Mouse (Mus musculus): ENCODE results near the gene Fibcd1. TPM values are rescaled to one million over a fixed set of nuclear protein-coding genes. Genes with fewer than 3 reads are reported as not detected.

The Fibcd1 gene
- 1.1 TPM for polyA plus RNA-seq (2012; fragmentation: generic; extraction: Trizol)
- long read RNA-seq, experiment 1, result 0 reads
- long read RNA-seq, experiment 2, partial matches to known transcripts, result 6 of 59 reads
- long read RNA-seq, experiment 2, other reads (novel, unspliced or antisense), result 53 of 59 reads

- Histone ChIP-seq H3K36me3 (ENCODE audit: control insufficient read depth, insufficient read depth) (no peaks in the 10 kb centered on the region), H3K79me2 (ENCODE audit: control insufficient read depth, insufficient read depth) (no peaks in the 10 kb centered on the region), H3ac (ENCODE audit: control insufficient read depth, insufficient read length, low read depth) (peak within 1 kb of the TSS; percentile 51), H3K27me3 (ENCODE audit: control insufficient read depth, insufficient read depth, insufficient read length) (peaks cover 47% of the 10 kb centered on the region), H3K4me3 (ENCODE audit: insufficient read depth, poor library complexity, severe bottlenecking) (no peak within 1 kb of the TSS), H3K79me3 (ENCODE audit: low read depth) (no peaks in the 10 kb centered on the region)
- TF ChIP-seq MYOD1 (IDR thresholded peaks at IDR 0.05; ENCODE audit: control insufficient read depth, insufficient read length, low read depth) (no peak), USF1 (IDR thresholded peaks at IDR 0.05; ENCODE audit: low read depth) (no peak), CEBPB (IDR thresholded peaks at IDR 0.05; ENCODE audit: low read depth) (no peak)
Observed at GRCm38 (mm10) chr2:31845896-31846691, at the start of gene Fibcd1. Fibcd1 (minus strand) TSS chr2:31846005.

GRCm38 (mm10) chr2:31894221-31894870, 48.5 kb upstream of the Fibcd1 start:
- no peak for TF ChIP-seq MYOD1 (IDR thresholded peaks at IDR 0.05; ENCODE audit: control insufficient read depth, insufficient read length, low read depth)
- no peak for TF ChIP-seq CTCF (IDR thresholded peaks at IDR 0.05; ENCODE audit: control insufficient read depth, insufficient read depth, insufficient read length)
- TF ChIP-seq CEBPB (IDR thresholded peaks at IDR 0.05; ENCODE audit: low read depth), result no peak
- TF ChIP-seq MAX (IDR thresholded peaks at IDR 0.05), result no peak
- no peak for TF ChIP-seq FOSL1 (IDR thresholded peaks at IDR 0.05; ENCODE audit: insufficient read depth, low read length, poor library complexity, severe bottlenecking)
- TF ChIP-seq USF1 (IDR thresholded peaks at IDR 0.05; ENCODE audit: low read depth), result no peak
- Histone ChIP-seq H3K4me3 (ENCODE audit: insufficient read depth, poor library complexity, severe bottlenecking) (no peak overlapping the region), H3K27me3 (ENCODE audit: control insufficient read depth, insufficient read depth, insufficient read length) (peaks cover 15% of the 10 kb centered on the region), H3K79me3 (ENCODE audit: low read depth) (no peaks in the 10 kb centered on the region), H3K36me3 (ENCODE audit: control insufficient read depth, insufficient read depth) (no peaks in the 10 kb centered on the region), H3ac (ENCODE audit: control insufficient read depth, insufficient read length, low read depth) (no peak overlapping the region), H3K79me2 (ENCODE audit: control insufficient read depth, insufficient read depth) (no peaks in the 10 kb centered on the region)

- Histone ChIP-seq H3K79me3 (ENCODE audit: low read depth) (no peaks in the 10 kb centered on the region), H3K4me3 (ENCODE audit: insufficient read depth, poor library complexity, severe bottlenecking) (no peak overlapping the region), H3ac (ENCODE audit: control insufficient read depth, insufficient read length, low read depth) (no peak overlapping the region), H3K27me3 (ENCODE audit: control insufficient read depth, insufficient read depth, insufficient read length) (peaks cover 27% of the 10 kb centered on the region), H3K36me3 (ENCODE audit: control insufficient read depth, insufficient read depth) (no peaks in the 10 kb centered on the region), H3K79me2 (ENCODE audit: control insufficient read depth, insufficient read depth) (no peaks in the 10 kb centered on the region)
- no peak for TF ChIP-seq MAX (IDR thresholded peaks at IDR 0.05)
- TF ChIP-seq CEBPB (IDR thresholded peaks at IDR 0.05; ENCODE audit: low read depth), result no peak
- no peak for TF ChIP-seq MYOD1 (IDR thresholded peaks at IDR 0.05; ENCODE audit: control insufficient read depth, insufficient read length, low read depth)
- TF ChIP-seq FOSL1 (IDR thresholded peaks at IDR 0.05; ENCODE audit: insufficient read depth, low read length, poor library complexity, severe bottlenecking), result no peak
- TF ChIP-seq MYOG (IDR thresholded peaks at IDR 0.05; ENCODE audit: control insufficient read depth, extremely low read depth, insufficient read length), result no peak
- no peak for TF ChIP-seq USF1 (IDR thresholded peaks at IDR 0.05; ENCODE audit: low read depth)
- no peak for TF ChIP-seq CTCF (IDR thresholded peaks at IDR 0.05; ENCODE audit: control insufficient read depth, insufficient read depth, insufficient read length)
Observed at GRCm38 (mm10) chr2:31893110-31893669, 47.4 kb upstream of the Fibcd1 start.

GRCm38 (mm10) chr2:31891219-31891618, 45.4 kb upstream of the Fibcd1 start:
- Histone ChIP-seq H3K79me2 (ENCODE audit: control insufficient read depth, insufficient read depth) (no peaks in the 10 kb centered on the region), H3ac (ENCODE audit: control insufficient read depth, insufficient read length, low read depth) (no peak overlapping the region), H3K36me3 (ENCODE audit: control insufficient read depth, insufficient read depth) (no peaks in the 10 kb centered on the region), H3K79me3 (ENCODE audit: low read depth) (no peaks in the 10 kb centered on the region), H3K27me3 (ENCODE audit: control insufficient read depth, insufficient read depth, insufficient read length) (peaks cover 42% of the 10 kb centered on the region), H3K4me3 (ENCODE audit: insufficient read depth, poor library complexity, severe bottlenecking) (no peak overlapping the region)
- no peak for TF ChIP-seq MYOG (IDR thresholded peaks at IDR 0.05; ENCODE audit: control insufficient read depth, extremely low read depth, insufficient read length)
- TF ChIP-seq FOSL1 (IDR thresholded peaks at IDR 0.05; ENCODE audit: insufficient read depth, low read length, poor library complexity, severe bottlenecking), result no peak
- TF ChIP-seq MYOD1 (IDR thresholded peaks at IDR 0.05; ENCODE audit: control insufficient read depth, insufficient read length, low read depth), result no peak
- TF ChIP-seq CTCF (IDR thresholded peaks at IDR 0.05; ENCODE audit: control insufficient read depth, insufficient read depth, insufficient read length), result no peak
- TF ChIP-seq USF1 (IDR thresholded peaks at IDR 0.05; ENCODE audit: low read depth), result no peak
- TF ChIP-seq CEBPB (IDR thresholded peaks at IDR 0.05; ENCODE audit: low read depth), result no peak
- no peak for TF ChIP-seq MAX (IDR thresholded peaks at IDR 0.05)

GRCm38 (mm10) chr2:31888871-31889270, 43.1 kb upstream of the Fibcd1 start:
- Histone ChIP-seq H3ac (ENCODE audit: control insufficient read depth, insufficient read length, low read depth) (no peak overlapping the region), H3K79me2 (ENCODE audit: control insufficient read depth, insufficient read depth) (no peaks in the 10 kb centered on the region), H3K27me3 (ENCODE audit: control insufficient read depth, insufficient read depth, insufficient read length) (peaks cover 65% of the 10 kb centered on the region), H3K36me3 (ENCODE audit: control insufficient read depth, insufficient read depth) (no peaks in the 10 kb centered on the region), H3K79me3 (ENCODE audit: low read depth) (no peaks in the 10 kb centered on the region), H3K4me3 (ENCODE audit: insufficient read depth, poor library complexity, severe bottlenecking) (no peak overlapping the region)
- no peak for TF ChIP-seq CTCF (IDR thresholded peaks at IDR 0.05; ENCODE audit: control insufficient read depth, insufficient read depth, insufficient read length)
- no peak for TF ChIP-seq FOSL1 (IDR thresholded peaks at IDR 0.05; ENCODE audit: insufficient read depth, low read length, poor library complexity, severe bottlenecking)
- no peak for TF ChIP-seq MAX (IDR thresholded peaks at IDR 0.05)
- TF ChIP-seq USF1 (IDR thresholded peaks at IDR 0.05; ENCODE audit: low read depth), result no peak
- TF ChIP-seq MYOG (IDR thresholded peaks at IDR 0.05; ENCODE audit: control insufficient read depth, extremely low read depth, insufficient read length), result no peak
- no peak for TF ChIP-seq CEBPB (IDR thresholded peaks at IDR 0.05; ENCODE audit: low read depth)
- TF ChIP-seq MYOD1 (IDR thresholded peaks at IDR 0.05; ENCODE audit: control insufficient read depth, insufficient read length, low read depth), result no peak
